In genomic region chr14:54191594-54192461, GRCm38 (mm10) we compare ENCODE assay signal across 8 mouse cellular contexts.
DNase-seq lines count a peak whose midpoint lies in the region.

No protein-coding gene starts in this region.

- intact Hi-C loops in heart, postnatal 10 days (cut with DNase I), result no loop called here

- peak; percentile 11 for DNase-seq in kidney, adult 11 months
- no peak for DNase-seq in kidney, adult 9 months
- DNase-seq in cerebellum, postnatal 10 days, result peak; percentile 55 to 59
- peak; percentile 44 to 51 for DNase-seq in heart, postnatal 10 days
- DNase-seq in layer of hippocampus, adult 9-11 months, result peak; percentile 42
- peak; percentile 45 for DNase-seq in testis, postnatal 14 days (ENCODE audit: low spot score)
- no peak for DNase-seq in lung, postnatal 14 days
- no peak for DNase-seq in spleen, postnatal 36 days (ENCODE audit: low spot score in 2 of 2)

Comparison
In these comparisons a context has a peak if more than half of its experiments do, and no peak if none do; other contexts are left out.
1. DNase-seq: peak in kidney, adult 11 months (single experiment), cerebellum, postnatal 10 days (2 of 2), heart, postnatal 10 days (2 of 2), layer of hippocampus, adult 9-11 months (single experiment) and testis, postnatal 14 days (single experiment); none in kidney, adult 9 months (single experiment), lung, postnatal 14 days (single experiment) and spleen, postnatal 36 days (0 of 2).